Mouse (Mus musculus) E14TG2a.4 (cell line): Measurements from ENCODE around the gene Rec8.

Experiments used
- CTCF ChIP-seq: conservative IDR thresholded peaks from 2 replicates; pipeline ENCODE4 v1.5.1; 2014; ENCODE audit warnings: low read length
- POU5F1 ChIP-seq: IDR thresholded peaks from 2 replicates; pipeline ENCODE4 v1.6.1; 2014; ENCODE audit warnings: low read length, borderline replicate concordance

GRCm38 (mm10) chr14:55617822-55618221, at the start of gene Rec8:
- no peak for TF ChIP-seq CTCF
- no peak for TF ChIP-seq POU5F1
